Mouse (Mus musculus) urinary bladder, adult 18-20 months (tissue): ENCODE data around the gene Iqcj.

ENCODE experiments used
- DNase-seq, 2 experiments: peaks; one replicate each; pipeline ENCODE4 v3.0.0; 2022; ENCODE audit warnings: low spot score in 2 of 2, mixed read lengths in 2 of 2

Iqcj gene

GRCm38 (mm10) chr3:67954459-67955065 is 62.5 kb downstream of the Iqcj start:
- no peak for DNase-seq

- no peak for DNase-seq
Observed at GRCm38 (mm10) chr3:67959672-67960071, 67.7 kb downstream of the Iqcj start.

DNA sequence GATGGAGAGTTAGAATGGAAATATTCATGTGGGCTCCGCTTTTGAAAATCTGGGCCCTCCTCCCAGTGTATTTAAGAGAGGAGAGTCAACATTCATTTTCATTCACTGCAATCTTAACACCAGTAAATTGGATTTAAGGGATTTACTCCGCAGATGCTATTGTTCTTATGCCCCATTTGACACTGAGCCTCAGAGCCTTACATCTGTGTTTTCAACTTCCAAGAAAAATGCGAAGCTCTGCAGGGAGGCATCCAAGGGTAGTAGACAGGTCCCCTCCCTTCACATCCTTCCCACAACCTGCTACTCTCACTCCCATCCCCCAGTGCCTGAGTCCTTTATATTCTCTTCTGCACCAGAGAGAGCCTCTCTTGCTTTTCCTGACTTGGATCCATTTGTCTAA is 68.1 kb downstream of the Iqcj start:
- DNase-seq = no peak

DNA sequence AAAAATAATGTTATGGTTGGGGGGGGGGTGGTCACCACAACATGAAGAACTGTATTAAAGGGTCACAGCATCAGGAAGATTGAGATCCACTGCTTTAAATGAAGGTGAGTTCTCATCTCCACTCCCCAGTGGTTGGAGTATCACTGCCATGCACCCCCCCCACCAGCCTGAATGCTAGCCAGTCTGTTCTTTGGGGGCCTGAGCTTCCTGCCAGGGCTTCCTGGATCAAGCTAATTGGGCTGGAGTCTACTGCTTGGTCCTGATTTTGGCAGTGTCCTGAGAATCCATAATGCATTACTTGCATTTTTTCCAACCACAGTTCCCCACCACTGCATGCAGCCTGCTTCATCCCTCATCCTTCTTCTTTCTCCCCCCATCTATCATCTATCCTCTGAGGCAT is 68.7 kb downstream of the Iqcj start:
- DNase-seq = no peak

- DNase-seq = no peak
Observed at GRCm38 (mm10) chr3:67961934-67962639, 70.1 kb downstream of the Iqcj start.

- DNase-seq = no peak
Observed at GRCm38 (mm10) chr3:67974340-67974998, 82.4 kb downstream of the Iqcj start.

DNA sequence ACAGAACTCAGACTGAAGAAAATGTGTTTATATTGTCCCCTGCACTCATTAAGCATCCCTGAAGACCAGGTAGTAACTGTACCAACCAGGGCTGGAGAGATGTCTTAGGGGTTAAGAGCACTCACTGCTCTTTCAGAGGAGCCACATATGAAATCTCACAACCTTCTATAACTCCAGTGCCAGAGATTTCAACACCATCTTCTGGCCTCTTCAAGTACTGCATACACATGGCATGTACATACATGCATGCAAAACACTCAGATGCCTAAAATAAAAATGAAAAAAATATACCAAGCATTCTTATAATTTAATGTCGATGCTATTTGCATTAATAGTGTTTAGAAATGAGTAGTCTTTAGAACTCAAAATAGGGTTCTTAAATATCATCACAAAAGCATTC is 88.0 kb downstream of the Iqcj start:
- no peak for DNase-seq

GRCm38 (mm10) chr3:67983329-67983728 is 91.3 kb downstream of the Iqcj start:
- DNase-seq = no peak

DNA sequence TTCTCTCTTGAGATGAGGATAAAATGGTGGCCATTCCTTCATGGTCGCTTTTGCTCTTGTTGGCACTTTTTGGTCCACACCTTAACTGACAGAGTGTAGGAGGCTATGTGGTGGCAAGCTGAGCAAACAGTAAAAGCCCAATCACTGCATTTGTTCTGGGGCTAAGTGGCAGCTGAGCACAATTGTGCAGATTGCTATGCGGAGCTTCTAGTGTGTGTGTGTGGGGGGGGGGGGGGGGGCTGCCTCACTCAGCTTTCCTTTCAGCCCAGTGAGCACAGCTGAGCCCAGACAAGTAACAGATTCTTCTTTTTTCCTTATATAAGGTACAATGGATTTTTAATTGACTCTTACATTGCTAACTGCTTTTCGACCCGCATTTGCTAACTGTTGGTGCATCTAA is 110.4 kb downstream of the Iqcj start:
- DNase-seq = no peak

GRCm38 (mm10) chr3:68012342-68012741 is 120.3 kb downstream of the Iqcj start:
- DNase-seq = no peak

GRCm38 (mm10) chr3:68015786-68016185 is 123.8 kb downstream of the Iqcj start:
- no peak for DNase-seq

- no peak for DNase-seq
Observed at GRCm38 (mm10) chr3:68019401-68019800, 127.4 kb downstream of the Iqcj start.

- DNase-seq = no peak
Observed at GRCm38 (mm10) chr3:68036097-68036496, 144.1 kb downstream of the Iqcj start.

- no peak for DNase-seq
Observed at GRCm38 (mm10) chr3:68042951-68043350, 150.9 kb downstream of the Iqcj start.

GRCm38 (mm10) chr3:68045475-68046416 is 153.7 kb downstream of the Iqcj start:
- no peak for DNase-seq

- no peak for DNase-seq
Observed at GRCm38 (mm10) chr3:68053538-68053937, 161.5 kb downstream of the Iqcj start.

GRCm38 (mm10) chr3:68055071-68055470 is 163.1 kb downstream of the Iqcj start:
- no peak for DNase-seq

- peak; percentile 59 to 75 for DNase-seq
Observed at GRCm38 (mm10) chr3:68056373-68057275, 164.6 kb downstream of the Iqcj start.

DNA sequence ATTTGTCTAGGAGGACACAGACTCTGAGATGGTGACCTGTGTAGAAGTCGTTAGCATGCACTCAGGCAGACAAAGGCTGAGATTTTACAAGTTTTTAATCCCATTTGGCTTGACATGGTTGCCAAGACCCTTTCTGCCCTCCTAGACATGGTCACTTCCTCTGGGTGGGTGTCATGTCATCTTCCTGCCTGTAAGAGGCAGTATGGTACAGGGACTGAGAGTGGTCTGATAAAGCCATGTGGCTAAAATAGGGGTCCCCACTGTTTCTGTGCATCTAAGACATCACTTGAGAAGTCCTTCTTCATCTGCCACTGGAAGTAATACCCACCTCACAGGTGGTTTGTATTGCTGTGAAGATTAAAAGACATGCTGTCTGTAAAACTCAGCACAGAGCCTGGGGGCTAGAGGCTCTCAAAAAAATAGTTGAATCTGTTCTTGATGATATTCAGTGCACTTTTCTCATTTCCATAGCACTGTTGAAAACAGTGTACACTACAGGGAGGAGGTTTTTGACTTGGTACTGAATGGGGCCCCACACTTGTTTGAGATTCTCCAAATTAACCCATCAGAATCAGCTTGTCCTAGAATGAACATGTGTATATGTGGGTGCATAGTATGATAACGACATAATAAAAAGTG is 167.3 kb downstream of the Iqcj start:
- no peak for DNase-seq

GRCm38 (mm10) chr3:68064731-68065130 is 172.7 kb downstream of the Iqcj start, which contains the start of gene Schip1:
Gene Schip1 (plus strand): TSS chr3:68064802.
- no peak for DNase-seq
